Mouse (Mus musculus) heart, embryonic 15.5 days (tissue): ENCODE results near the gene Pik3r1. TPM values are rescaled to one million over a fixed set of nuclear protein-coding genes. Genes with fewer than 3 reads are reported as not detected.

Experiments
- ATAC-seq: fragments of 200-750 bp; cut with Nextera tagmentation; replicated peaks from 2 replicates; pipeline ENCODE4 v1.8.0; 2017; ENCODE audit warnings: low read depth, moderate TSS enrichment; ENCODE audit not compliant: insufficient number of reproducible peaks, insufficient read depth, low FRiP score
- H3K27ac ChIP-seq: fragments of 300-500 bp; sonication (generic); 2 replicates; pipeline ENCODE4 v1.5.1; 2015; ENCODE audit warnings: mild to moderate bottlenecking, inconsistent platforms
- H3K27me3 ChIP-seq: fragments of 300-500 bp; sonication (generic); 2 replicates; pipeline ENCODE4 v1.6.1; 2015; ENCODE audit warnings: inconsistent platforms
- H3K36me3 ChIP-seq: fragments of 300-500 bp; sonication (generic); 2 replicates; pipeline ENCODE4 v1.6.1; 2015; ENCODE audit warnings: mild to moderate bottlenecking, inconsistent platforms
- H3K4me1 ChIP-seq: fragments of 300-500 bp; sonication (generic); replicated peaks from 2 replicates; pipeline ENCODE4 v1.6.1; 2015; ENCODE audit warnings: inconsistent platforms
- H3K4me2 ChIP-seq: fragments of 300-500 bp; sonication (generic); 2 replicates; pipeline ENCODE4 v1.6.1; 2015; ENCODE audit warnings: inconsistent platforms, mild to moderate bottlenecking, moderate library complexity
- H3K4me3 ChIP-seq: fragments of 300-500 bp; sonication (generic); 2 replicates; pipeline ENCODE4 v1.5.1; 2015; ENCODE audit warnings: mild to moderate bottlenecking, inconsistent platforms
- H3K9ac ChIP-seq: fragments of 300-500 bp; sonication (generic); 2 replicates; pipeline ENCODE4 v1.6.1; 2015; ENCODE audit warnings: mild to moderate bottlenecking, inconsistent platforms
- H3K9me3 ChIP-seq: fragments of 300-500 bp; sonication (generic); replicated peaks from 2 replicates; pipeline ENCODE4 v1.6.1; 2016; ENCODE audit warnings: inconsistent platforms
- WGBS: fragments of 180-500 bp; shearing (Covaris S2); methylation state at CpG from one replicate; pipeline ENCODE4 v1.1.7; 2015; ENCODE audit warnings: mixed read lengths; 5-methylcytosine and 5-hydroxymethylcytosine counted together
- polyA plus RNA-seq: library from polyadenylated mRNA; unstranded; fragments of >200 nt; fragmentation: Nextera tagmentation; extraction: Ambion mirVana; gene quantifications from 2 replicates; pipeline ENCODE4 v1.2.1, GENCODE M21; 2015

Pik3r1 gene
- polyA plus RNA-seq: 20.2 and 23.8 TPM in 2 replicates

DNA sequence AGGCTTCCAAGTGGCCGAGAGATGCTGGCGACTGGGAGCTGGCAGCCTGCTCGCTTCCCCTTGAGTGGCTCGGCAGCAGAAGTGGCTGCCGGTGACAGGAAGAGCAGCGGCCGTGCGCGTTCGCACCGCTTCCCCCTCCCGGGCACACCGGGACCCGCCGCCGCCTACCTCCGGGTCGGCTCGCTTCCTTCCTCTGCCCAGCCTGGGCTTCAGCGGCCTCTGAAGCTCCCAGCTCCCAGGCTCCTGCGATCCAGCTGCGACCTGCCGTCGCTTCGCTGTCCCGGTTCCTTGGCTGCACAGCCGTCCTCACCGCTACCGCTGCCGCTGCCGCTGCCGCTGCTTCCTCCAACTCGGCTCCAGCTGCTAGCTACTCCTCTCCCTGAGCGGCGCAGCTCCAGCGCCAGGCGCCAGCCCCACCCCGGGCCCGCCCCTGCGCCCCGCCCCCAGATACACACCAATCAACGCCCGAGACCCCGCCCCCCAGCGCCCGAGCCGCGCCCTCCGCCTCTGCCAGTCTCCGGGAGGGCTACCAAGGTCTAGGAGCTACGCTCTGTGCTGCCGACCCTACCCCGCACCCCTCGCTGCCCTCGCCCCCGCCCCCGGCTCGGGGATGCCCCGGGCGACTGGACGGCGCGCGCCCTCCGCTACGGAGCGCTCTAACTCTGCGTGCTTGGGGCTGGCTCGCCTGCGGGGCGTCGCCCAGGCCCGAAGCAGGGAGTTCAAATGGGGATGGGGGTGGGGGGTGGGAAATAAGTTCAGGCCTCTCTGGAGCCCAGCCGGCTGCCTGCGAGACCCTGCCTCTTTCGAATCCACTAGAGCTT lies at the start of gene Pik3r1:
Gene Pik3r1 (minus strand): TSS at position 409 of the 821 bp plus-strand sequence.
- peak within 1 kb of the TSS; percentile 96 for H3K9ac ChIP-seq
- H3K9me3 ChIP-seq: no peaks in the 10 kb centered on the region
- ATAC-seq: peak; percentile 97
- peak within 1 kb of the TSS; percentile 99 for H3K27ac ChIP-seq
- no peaks in the 10 kb centered on the region for H3K27me3 ChIP-seq
- H3K4me1 ChIP-seq: peaks cover 38% of the 10 kb centered on the region
- peak within 1 kb of the TSS; percentile 98 for H3K4me3 ChIP-seq
- no peaks in the 10 kb centered on the region for H3K36me3 ChIP-seq
- WGBS: under 1% methylated on average over 69 of the region's 76 CpGs
- peak within 1 kb of the TSS; percentile 87 for H3K4me2 ChIP-seq

DNA sequence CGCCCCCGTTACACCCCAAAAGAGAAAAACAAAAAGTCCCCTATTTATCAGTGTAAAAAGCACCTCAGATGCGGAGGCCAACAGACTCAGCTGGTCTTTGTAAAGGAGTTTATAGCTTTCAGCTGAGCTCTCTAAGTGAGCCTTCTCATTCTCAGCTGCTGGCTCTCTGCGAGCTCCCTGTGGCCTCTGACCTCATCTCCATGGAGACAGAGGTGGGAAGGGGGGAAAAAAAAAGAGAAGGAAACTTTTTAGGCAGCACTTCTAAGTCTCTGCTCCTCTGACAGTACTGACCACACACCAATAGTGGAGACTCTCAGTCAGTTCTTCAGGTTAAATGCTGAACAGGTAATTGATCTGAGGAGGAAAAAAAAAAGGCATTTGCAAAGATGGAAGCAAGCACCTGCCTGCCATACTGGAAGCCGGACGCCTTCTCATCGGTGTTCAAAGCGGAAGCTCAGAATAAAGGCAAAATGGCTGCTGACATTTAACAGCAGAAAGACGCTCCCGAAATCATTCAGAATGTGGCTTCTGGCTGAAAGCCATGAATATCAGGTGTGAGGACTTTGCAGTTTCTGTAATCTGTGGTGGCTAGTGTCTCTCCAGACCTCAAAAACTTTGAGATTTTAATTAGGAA lies 45.4 kb upstream of the Pik3r1 start:
- H3K4me2 ChIP-seq: no peak overlapping the region
- H3K27ac ChIP-seq: no peak overlapping the region
- H3K9me3 ChIP-seq: no peaks in the 10 kb centered on the region
- no peak overlapping the region for H3K9ac ChIP-seq
- no peaks in the 10 kb centered on the region for H3K27me3 ChIP-seq
- ATAC-seq: no peak
- H3K4me3 ChIP-seq: no peak overlapping the region
- no peaks in the 10 kb centered on the region for H3K4me1 ChIP-seq
- no peaks in the 10 kb centered on the region for H3K36me3 ChIP-seq
- WGBS: 55% methylated on average over 10 of the region's 10 CpGs

GRCm38 (mm10) chr13:101812341-101812740 lies 44.3 kb upstream of the Pik3r1 start:
- H3K4me1 ChIP-seq: no peaks in the 10 kb centered on the region
- no peak for ATAC-seq
- H3K27ac ChIP-seq: no peak overlapping the region
- H3K4me2 ChIP-seq: no peak overlapping the region
- no peaks in the 10 kb centered on the region for H3K9me3 ChIP-seq
- no peaks in the 10 kb centered on the region for H3K27me3 ChIP-seq
- no peaks in the 10 kb centered on the region for H3K36me3 ChIP-seq
- 73% methylated on average over 5 of the region's 5 CpGs for WGBS
- H3K9ac ChIP-seq: no peak overlapping the region
- no peak overlapping the region for H3K4me3 ChIP-seq

GRCm38 (mm10) chr13:101811882-101812281 lies 43.9 kb upstream of the Pik3r1 start:
- no peaks in the 10 kb centered on the region for H3K27me3 ChIP-seq
- no peak overlapping the region for H3K27ac ChIP-seq
- no peaks in the 10 kb centered on the region for H3K4me1 ChIP-seq
- H3K4me2 ChIP-seq: no peak overlapping the region
- H3K9me3 ChIP-seq: no peaks in the 10 kb centered on the region
- no peaks in the 10 kb centered on the region for H3K36me3 ChIP-seq
- no peak for ATAC-seq
- H3K9ac ChIP-seq: no peak overlapping the region
- 59% methylated on average over 9 of the region's 9 CpGs for WGBS
- H3K4me3 ChIP-seq: no peak overlapping the region

DNA sequence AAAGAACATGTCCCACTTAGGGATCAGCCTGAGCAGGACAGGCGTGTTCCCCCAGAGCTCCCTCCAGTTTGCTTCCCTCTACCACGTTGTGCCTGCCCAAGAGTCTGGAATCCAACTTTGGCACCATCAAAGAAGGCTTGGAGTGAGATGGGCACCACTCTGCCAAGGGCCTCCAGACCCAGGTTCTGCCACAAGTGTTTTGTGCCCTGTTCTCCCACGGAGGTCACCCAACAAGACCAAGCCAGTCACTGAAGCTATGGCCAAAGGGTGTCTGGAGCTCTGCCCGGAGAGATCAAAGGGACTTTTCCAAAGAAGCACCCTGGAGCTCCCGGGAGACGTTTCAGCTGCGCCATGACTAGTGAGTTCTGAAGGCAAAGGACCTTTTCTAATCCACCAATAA lies 42.6 kb upstream of the Pik3r1 start:
- ATAC-seq: no peak
- H3K9me3 ChIP-seq: no peaks in the 10 kb centered on the region
- H3K4me1 ChIP-seq: no peaks in the 10 kb centered on the region
- H3K4me3 ChIP-seq: no peak overlapping the region
- H3K36me3 ChIP-seq: no peaks in the 10 kb centered on the region
- H3K4me2 ChIP-seq: no peak overlapping the region
- no peak overlapping the region for H3K27ac ChIP-seq
- H3K27me3 ChIP-seq: no peaks in the 10 kb centered on the region
- no peak overlapping the region for H3K9ac ChIP-seq
- WGBS: 83% methylated on average over 7 of the region's 7 CpGs

- Histone ChIP-seq H3K4me3 (no peak overlapping the region), H3K27ac (no peak overlapping the region), H3K4me1 (no peaks in the 10 kb centered on the region), H3K4me2 (no peak overlapping the region), H3K36me3 (no peaks in the 10 kb centered on the region), H3K9me3 (no peaks in the 10 kb centered on the region), H3K27me3 (no peaks in the 10 kb centered on the region), H3K9ac (no peak overlapping the region)
- 87% methylated on average over 3 of the region's 3 CpGs for WGBS
- no peak for ATAC-seq
Observed at GRCm38 (mm10) chr13:101809796-101810195, 41.8 kb upstream of the Pik3r1 start.

GRCm38 (mm10) chr13:101805559-101806091 lies 37.6 kb upstream of the Pik3r1 start:
- Histone ChIP-seq H3K9ac (no peak overlapping the region), H3K4me3 (no peak overlapping the region), H3K27me3 (no peaks in the 10 kb centered on the region), H3K36me3 (no peaks in the 10 kb centered on the region), H3K4me1 (peaks cover 10% of the 10 kb centered on the region), H3K4me2 (no peak overlapping the region), H3K27ac (no peak overlapping the region), H3K9me3 (no peaks in the 10 kb centered on the region)
- WGBS: 42% methylated on average over 3 of the region's 3 CpGs
- ATAC-seq: no peak

GRCm38 (mm10) chr13:101801372-101802186 lies 33.6 kb upstream of the Pik3r1 start:
- WGBS: 2% methylated on average over 41 of the region's 41 CpGs
- H3K4me3 ChIP-seq: peak overlapping the region; percentile 48

DNA sequence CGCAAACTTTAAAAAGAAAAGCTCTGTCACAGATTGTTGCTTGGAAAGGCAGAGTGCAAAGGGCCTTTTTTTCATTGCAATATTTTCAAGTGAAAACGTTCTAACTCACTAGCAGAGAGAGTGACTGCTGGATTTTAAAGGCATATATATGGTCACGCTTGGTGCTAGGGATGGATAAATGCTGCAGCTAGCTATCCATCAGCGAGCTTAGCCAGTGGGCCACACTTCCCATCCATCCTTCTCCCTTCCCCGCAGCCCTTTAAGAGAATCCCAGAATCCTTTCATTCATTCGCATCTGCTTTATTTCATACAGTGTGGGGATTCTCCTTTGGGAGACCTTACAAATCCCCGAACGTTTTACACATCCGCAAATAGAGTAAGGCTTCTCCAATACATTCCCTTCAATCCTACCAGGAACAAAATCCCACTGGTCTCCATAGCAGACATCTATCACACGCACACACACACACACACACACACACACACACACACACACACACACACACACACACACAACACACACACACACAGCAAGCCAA lies 32.9 kb upstream of the Pik3r1 start:
- H3K9me3 ChIP-seq: no peaks in the 10 kb centered on the region
- H3K9ac ChIP-seq: peak overlapping the region; percentile 44
- ATAC-seq: 0 out of 2 replicates have a peak, but pooled peaks have one; percentile 3
- no peak overlapping the region for H3K27ac ChIP-seq
- peak overlapping the region; percentile 48 for H3K4me3 ChIP-seq
- H3K27me3 ChIP-seq: peaks cover 8% of the 10 kb centered on the region; the same call in 1 of the 2 replicates
- H3K4me2 ChIP-seq: peak overlapping the region; percentile 74
- H3K36me3 ChIP-seq: no peaks in the 10 kb centered on the region
- peaks cover 10% of the 10 kb centered on the region for H3K4me1 ChIP-seq
- 37% methylated on average over 10 of the region's 10 CpGs for WGBS

More at GRCm38 (mm10) chr13:101801372-101802186, 33.6 kb upstream of the Pik3r1 start:
- Histone ChIP-seq H3K4me2 (peak overlapping the region; percentile 74), H3K9ac (peak overlapping the region; percentile 44), H3K27ac (peak overlapping the region; percentile 54), H3K27me3 (peaks cover 8% of the 10 kb centered on the region; the same call in 1 of the 2 replicates), H3K36me3 (no peaks in the 10 kb centered on the region), H3K9me3 (no peaks in the 10 kb centered on the region), H3K4me1 (peaks cover 10% of the 10 kb centered on the region)
- ATAC-seq: peak; percentile 74

DNA sequence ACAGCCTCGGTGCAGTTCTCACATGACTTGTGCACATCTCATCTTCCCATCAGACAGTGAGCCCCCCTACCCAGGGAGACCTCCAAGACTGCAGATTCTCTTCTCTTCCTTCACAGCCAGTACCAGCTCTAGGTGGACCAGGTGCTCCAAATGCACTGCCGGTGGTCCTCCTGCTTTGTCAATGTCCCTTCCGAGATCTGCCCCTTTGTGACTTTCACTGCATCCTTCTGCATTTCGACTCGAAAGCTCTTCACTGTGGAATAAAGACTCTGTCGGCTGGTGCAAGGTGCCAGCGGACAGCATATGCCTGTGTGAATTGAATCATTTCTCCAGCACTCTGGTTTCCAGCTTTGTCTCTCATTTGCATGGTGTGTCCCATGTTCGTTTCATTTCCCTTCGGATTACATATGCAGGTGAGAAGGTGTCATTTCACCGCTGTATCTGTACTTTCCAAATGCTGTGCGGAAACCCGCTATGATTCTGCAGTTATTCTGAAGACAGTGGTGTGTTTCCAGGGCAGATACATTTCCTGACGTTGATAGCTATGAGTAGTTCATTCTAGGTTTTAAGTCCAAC lies 32.1 kb upstream of the Pik3r1 start:
- peaks cover 8% of the 10 kb centered on the region; the same call in 1 of the 2 replicates for H3K27me3 ChIP-seq
- no peak overlapping the region for H3K9ac ChIP-seq
- H3K27ac ChIP-seq: no peak overlapping the region
- H3K4me2 ChIP-seq: no peak overlapping the region
- no peaks in the 10 kb centered on the region for H3K36me3 ChIP-seq
- no peak overlapping the region for H3K4me3 ChIP-seq
- H3K9me3 ChIP-seq: no peaks in the 10 kb centered on the region
- no peak for ATAC-seq
- H3K4me1 ChIP-seq: peaks cover 10% of the 10 kb centered on the region
- WGBS: 88% methylated on average over 13 of the region's 13 CpGs
